Mouse (Mus musculus) liver, postnatal 0 days (tissue): Measurements from ENCODE around the gene Ilf3. TPM values are rescaled to one million over a fixed set of nuclear protein-coding genes. Genes with fewer than 3 reads are reported as not detected.

Experiments used
- ATAC-seq: fragments of 200-750 bp; cut with Nextera tagmentation; 2 replicates; pipeline ENCODE4 v1.8.0; 2017; ENCODE audit warnings: mild to moderate bottlenecking, moderate library complexity
- DNase-seq: peaks from one replicate; pipeline ENCODE4 v3.0.0-alpha.2; 2016
- H3K27ac ChIP-seq: fragments of 300-500 bp; sonication (generic); 2 replicates; pipeline ENCODE4 v1.5.1; 2014; ENCODE audit warnings: antibody characterized with exemption, moderate library complexity, mild to moderate bottlenecking, low read depth
- H3K27me3 ChIP-seq: fragments of 300-500 bp; sonication (generic); 2 replicates; pipeline ENCODE4 v1.6.1; 2014; ENCODE audit warnings: low read length, control low read depth, mixed read lengths; ENCODE audit not compliant: insufficient read depth
- H3K36me3 ChIP-seq: fragments of 300-500 bp; sonication (generic); replicated peaks from 2 replicates; pipeline ENCODE4 v1.6.1; 2014; ENCODE audit warnings: mild to moderate bottlenecking, control low read depth, low read length, moderate library complexity, mixed read lengths; ENCODE audit not compliant: insufficient read depth
- H3K4me1 ChIP-seq: fragments of 300-500 bp; sonication (generic); 2 replicates; pipeline ENCODE4 v1.6.1; 2014; ENCODE audit warnings: antibody characterized with exemption, mild to moderate bottlenecking, control low read depth; ENCODE audit not compliant: insufficient read depth
- H3K4me2 ChIP-seq: fragments of 300-500 bp; sonication (generic); 2 replicates; pipeline ENCODE4 v1.6.1; 2014; ENCODE audit warnings: low read depth, mild to moderate bottlenecking, low read length, moderate library complexity, mixed read lengths
- H3K4me3 ChIP-seq: fragments of 300-500 bp; sonication (generic); 2 replicates; pipeline ENCODE4 v1.5.1; 2014; ENCODE audit warnings: low read depth, low read length
- H3K9ac ChIP-seq: fragments of 300-500 bp; sonication (generic); replicated peaks from 2 replicates; pipeline ENCODE4 v1.6.1; 2014; ENCODE audit warnings: mild to moderate bottlenecking, moderate library complexity
- H3K9me3 ChIP-seq: fragments of 300-500 bp; sonication (generic); 2 replicates; pipeline ENCODE4 v1.6.1; 2016; ENCODE audit warnings: mild to moderate bottlenecking, control low read depth, low read length, mixed read lengths
- CTCF ChIP-seq: sonication (generic); IDR thresholded peaks from 2 replicates; pipeline ENCODE4 v1.5.1; 2016; ENCODE audit warnings: antibody characterized with exemption, low read depth
- EP300 ChIP-seq: IDR thresholded peaks from 2 replicates; pipeline ENCODE4 v1.6.1; 2016; ENCODE audit warnings: antibody characterized with exemption, low read depth, mild to moderate bottlenecking
- WGBS: fragments of 180-500 bp; shearing (Covaris S2); extraction: QIAGEN DNeasy Blood & Tissue Kit; methylation state at CpG from one replicate; pipeline ENCODE4 v1.1.7; 2014; ENCODE audit not compliant: insufficient replicate concordance; 5-methylcytosine and 5-hydroxymethylcytosine counted together
- polyA plus RNA-seq: library from polyadenylated mRNA; unstranded; fragments of >200 nt; fragmentation: Nextera tagmentation; extraction: Ambion mirVana; gene quantifications from 2 replicates; pipeline ENCODE4 v1.2.1, GENCODE M21; 2015

The Ilf3 gene
- polyA plus RNA-seq, 1 experiment from 2014 or later, result 23.5 TPM

DNA sequence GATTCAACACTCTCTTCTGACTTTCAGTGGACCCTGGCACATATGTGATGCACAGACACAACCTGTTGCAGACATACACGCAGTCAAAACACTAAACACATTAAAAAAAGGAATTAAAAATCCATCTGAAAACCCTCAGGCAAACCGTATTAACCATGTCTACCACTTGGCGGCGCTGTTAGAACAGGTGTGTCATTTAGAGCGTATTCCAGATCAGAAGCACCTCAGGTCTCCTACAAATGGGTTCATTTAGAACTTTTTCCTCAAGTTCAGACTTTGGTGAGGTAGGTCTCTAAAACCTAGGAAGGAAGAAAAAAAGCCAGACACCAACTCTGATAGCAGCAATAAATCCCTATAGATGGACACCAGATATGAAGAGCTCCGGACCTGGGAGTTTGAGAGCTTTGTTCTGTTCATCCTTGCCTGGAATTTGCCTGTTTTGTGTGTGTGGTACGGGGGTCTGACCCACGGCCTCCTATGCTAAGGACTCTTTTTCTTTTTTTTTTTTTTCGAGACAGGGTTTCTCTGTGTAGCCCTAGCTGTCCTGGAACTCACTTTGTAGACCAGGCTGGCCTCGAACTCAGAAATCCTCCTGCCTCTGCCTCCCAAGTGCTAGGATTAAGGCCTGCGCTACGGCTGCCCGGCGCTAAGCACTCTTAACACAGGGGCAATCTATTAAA is 990 bp upstream of the Ilf3 start:
- Histone ChIP-seq H3K9ac (no peak overlapping the region), H3K4me1 (peaks cover 14% of the 10 kb centered on the region), H3K9me3 (no peaks in the 10 kb centered on the region), H3K4me3 (peak overlapping the region; percentile 95), H3K27me3 (no peaks in the 10 kb centered on the region), H3K4me2 (peak overlapping the region; percentile 68), H3K27ac (peak overlapping the region; percentile 82), H3K36me3 (no peaks in the 10 kb centered on the region)
- TF ChIP-seq CTCF (peak; percentile 91), EP300 (no peak)
- ATAC-seq, result peak; percentile 0; the same call in 1 of the 2 replicates
- DNase-seq, result peak; percentile 79
- WGBS, result 25% methylated on average over 14 of the region's 14 CpGs

- peak; percentile 85 for DNase-seq
- Histone ChIP-seq H3K4me3 (peak overlapping the region; percentile 95), H3K27me3 (no peaks in the 10 kb centered on the region), H3K27ac (peak overlapping the region; percentile 91), H3K36me3 (0 out of 2 replicates have a peak, but pooled peaks cover 5% of the 10 kb centered on the region), H3K4me1 (peaks cover 14% of the 10 kb centered on the region), H3K4me2 (peak overlapping the region; percentile 75), H3K9me3 (no peaks in the 10 kb centered on the region), H3K9ac (peak overlapping the region; percentile 76)
- WGBS, result 1% methylated on average over 36 of the region's 38 CpGs
- ATAC-seq, result peak; percentile 34
- TF ChIP-seq CTCF (no peak), EP300 (no peak)
These were observed 487 bp downstream of the Ilf3 start for GRCm38 (mm10) chr9:21368131-21368584.

DNA sequence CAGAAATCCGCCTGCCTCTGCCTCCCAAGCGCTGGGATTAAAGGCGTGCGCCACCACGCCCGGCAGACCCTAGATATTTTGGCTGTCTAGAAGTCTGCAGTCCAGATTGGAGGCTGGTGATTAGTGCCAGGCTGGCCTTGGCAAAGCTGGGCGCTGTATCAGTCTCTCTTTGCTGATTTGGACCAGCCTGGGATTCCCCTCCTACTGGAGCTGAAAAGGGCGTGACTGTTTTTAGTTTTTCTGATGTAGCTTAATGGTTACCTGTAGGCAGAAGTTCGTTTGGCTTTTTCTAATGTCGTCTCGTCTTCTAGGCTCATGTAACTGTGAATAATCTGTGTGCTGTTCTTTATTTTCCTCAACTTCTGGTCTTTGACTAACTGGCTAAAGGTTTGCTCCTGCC is 1.4 kb downstream of the Ilf3 start:
- H3K4me3 ChIP-seq, result peak overlapping the region; percentile 95
- no peak overlapping the region for H3K27ac ChIP-seq
- 45% methylated on average over 11 of the region's 11 CpGs for WGBS
- DNase-seq (no peak), ATAC-seq (no peak)
- H3K27me3 ChIP-seq, result no peaks in the 10 kb centered on the region
- H3K9me3 ChIP-seq, result no peaks in the 10 kb centered on the region
- 0 out of 2 replicates have a peak, but pooled peaks cover 7% of the 10 kb centered on the region for H3K36me3 ChIP-seq
- H3K4me1 ChIP-seq, result peaks cover 14% of the 10 kb centered on the region
- TF ChIP-seq EP300 (no peak), CTCF (no peak)
- H3K9ac ChIP-seq, result no peak overlapping the region
- peak overlapping the region; percentile 75 for H3K4me2 ChIP-seq

- ATAC-seq (no peak), DNase-seq (no peak)
- no peak overlapping the region; the same call in 1 of the 2 replicates for H3K9ac ChIP-seq
- TF ChIP-seq EP300, result no peak
- no peak for TF ChIP-seq CTCF
- H3K27me3 ChIP-seq, result no peaks in the 10 kb centered on the region
- H3K36me3 ChIP-seq, result 0 out of 2 replicates have a peak, but pooled peaks cover 7% of the 10 kb centered on the region
- H3K4me1 ChIP-seq, result peaks cover 14% of the 10 kb centered on the region
- H3K4me2 ChIP-seq, result no peak overlapping the region
- H3K9me3 ChIP-seq, result no peaks in the 10 kb centered on the region
- H3K4me3 ChIP-seq, result no peak overlapping the region
- H3K27ac ChIP-seq, result no peak overlapping the region
- WGBS, result 63% methylated on average over 2 of the region's 2 CpGs
These were observed 3.2 kb downstream of the Ilf3 start for GRCm38 (mm10) chr9:21370876-21371275.

GRCm38 (mm10) chr9:21372508-21372907 is 4.8 kb downstream of the Ilf3 start:
- no peak overlapping the region for H3K9ac ChIP-seq
- DNase-seq (no peak), ATAC-seq (no peak)
- no peaks in the 10 kb centered on the region for H3K27me3 ChIP-seq
- TF ChIP-seq CTCF, result no peak
- no peak for TF ChIP-seq EP300
- WGBS, result 44% methylated on average over 1 of the region's 1 CpGs
- no peaks in the 10 kb centered on the region for H3K9me3 ChIP-seq
- H3K4me2 ChIP-seq, result no peak overlapping the region
- H3K4me3 ChIP-seq, result no peak overlapping the region
- 0 out of 2 replicates have a peak, but pooled peaks cover 7% of the 10 kb centered on the region for H3K36me3 ChIP-seq
- H3K27ac ChIP-seq, result no peak overlapping the region
- peaks cover 11% of the 10 kb centered on the region for H3K4me1 ChIP-seq

DNA sequence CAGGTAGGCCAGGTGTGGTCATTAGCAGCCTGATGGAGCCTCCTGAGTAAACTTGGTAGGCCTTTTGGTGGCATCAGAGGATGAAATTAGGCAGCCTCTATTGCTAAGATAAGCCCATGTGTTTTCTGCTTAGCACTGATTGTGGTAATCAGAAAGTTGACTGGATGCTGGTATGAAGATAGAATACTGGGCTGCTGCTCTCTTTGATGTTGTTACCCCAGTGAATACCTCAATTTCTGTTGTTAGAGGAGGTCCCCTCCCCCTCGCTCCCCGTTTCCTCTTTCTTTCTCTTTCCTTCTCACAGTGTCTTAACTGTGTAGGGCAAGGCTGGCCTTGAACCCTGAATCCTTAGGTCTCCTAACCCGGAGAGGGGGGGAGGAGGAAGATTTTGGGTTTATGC is 11.5 kb downstream of the Ilf3 start:
- H3K36me3 ChIP-seq, result peaks cover 3% of the 10 kb centered on the region; the same call in 1 of the 2 replicates
- no peaks in the 10 kb centered on the region for H3K27me3 ChIP-seq
- peaks cover 7% of the 10 kb centered on the region for H3K4me1 ChIP-seq
- TF ChIP-seq EP300, result peak; percentile 52; the same call in 1 of the 2 replicates
- TF ChIP-seq CTCF, result no peak
- H3K9ac ChIP-seq, result no peak overlapping the region
- ATAC-seq (no peak), DNase-seq (no peak)
- WGBS, result 61% methylated on average over 3 of the region's 3 CpGs
- no peak overlapping the region for H3K4me2 ChIP-seq
- H3K27ac ChIP-seq, result no peak overlapping the region
- H3K9me3 ChIP-seq, result no peaks in the 10 kb centered on the region
- no peak overlapping the region for H3K4me3 ChIP-seq
